Mouse (Mus musculus) frontal cortex, postnatal 14 days (tissue): Measurements from ENCODE around the gene Xylt2.
"Not testable (repeated sequence)": the region's sequence is repeated elsewhere in the genome, so short reads cannot be mapped to it uniquely, and the experiment has no call there.

ENCODE experiments used
- DNase-seq, 2 experiments: peaks; one replicate each; pipeline ENCODE4 v3.0.0; 2022; ENCODE audit warnings: low spot score in 2 of 2

The Xylt2 gene

GRCm38 (mm10) chr11:94677607-94678145 lies 361 bp upstream of the Xylt2 start:
- DNase-seq = no peak

GRCm38 (mm10) chr11:94676308-94676707 lies 1.0 kb downstream of the Xylt2 start:
- no peak for DNase-seq

- DNase-seq = no peak
Measured at GRCm38 (mm10) chr11:94675446-94675845, 1.9 kb downstream of the Xylt2 start.

- DNase-seq = no peak
Measured at GRCm38 (mm10) chr11:94674984-94675383, 2.3 kb downstream of the Xylt2 start.

- DNase-seq = no peak
Measured at GRCm38 (mm10) chr11:94665281-94665680, 12.0 kb downstream of the Xylt2 start.

- DNase-seq = no peak
Measured at GRCm38 (mm10) chr11:94661344-94661743, 16.0 kb downstream of the Xylt2 start.

- DNase-seq = peak; percentile 70 to 78
Measured at GRCm38 (mm10) chr11:94653663-94654436, 23.5 kb downstream of the Xylt2 start, which contains the start of the genes Mrpl27 and Eme1. TSS of gene Mrpl27 (plus strand) at chr11:94653767. TSS of gene Eme1 (minus strand) at chr11:94653964.

GRCm38 (mm10) chr11:94652973-94653372 lies 24.3 kb downstream of the Xylt2 start:
- DNase-seq = no peak

GRCm38 (mm10) chr11:94651241-94651640 lies 26.1 kb downstream of the Xylt2 start:
- not testable (repeated sequence) for DNase-seq

GRCm38 (mm10) chr11:94646457-94646856 lies 30.9 kb downstream of the Xylt2 start:
- no peak for DNase-seq

- DNase-seq = no peak
Measured at GRCm38 (mm10) chr11:94644461-94645219, 32.7 kb downstream of the Xylt2 start.

- no peak for DNase-seq
Measured at GRCm38 (mm10) chr11:94634431-94634830, 42.9 kb downstream of the Xylt2 start.

GRCm38 (mm10) chr11:94632988-94633387 lies 44.3 kb downstream of the Xylt2 start:
- no peak for DNase-seq

GRCm38 (mm10) chr11:94631969-94632368 lies 45.3 kb downstream of the Xylt2 start:
- no peak for DNase-seq

GRCm38 (mm10) chr11:94630199-94631011 lies 46.9 kb downstream of the Xylt2 start:
- DNase-seq = peak in 1 of 2 experiments; percentile 15

GRCm38 (mm10) chr11:94629884-94630198 lies 47.5 kb downstream of the Xylt2 start:
- DNase-seq = no peak

- DNase-seq = peak; percentile 87 to 95
Measured at GRCm38 (mm10) chr11:94629199-94629883, 48.0 kb downstream of the Xylt2 start, which contains the start of gene Lrrc59. TSS of gene Lrrc59 (plus strand) at chr11:94629767.

GRCm38 (mm10) chr11:94622162-94622561 lies 55.2 kb downstream of the Xylt2 start:
- no peak for DNase-seq

- no peak for DNase-seq
Measured at GRCm38 (mm10) chr11:94621458-94621852, 55.9 kb downstream of the Xylt2 start.

- DNase-seq = no peak
Measured at GRCm38 (mm10) chr11:94620766-94621457, 56.4 kb downstream of the Xylt2 start.

GRCm38 (mm10) chr11:94617646-94618045 lies 59.7 kb downstream of the Xylt2 start:
- no peak for DNase-seq
